Mouse (Mus musculus): ENCODE results near the gene Epb41. TPM values are rescaled to one million over a fixed set of nuclear protein-coding genes. Genes with fewer than 3 reads are reported as not detected.
A peak's percentile ranks its signal among the peaks of the same experiment; 100 is the strongest.

The Epb41 gene
- polyA plus RNA-seq, 1 experiment = 94.1 TPM

- WGBS = 90% methylated on average over 8 of the region's 8 CpGs
- no peak for TF ChIP-seq CTCF (IDR thresholded peaks at IDR 0.05; ENCODE audit: extremely low read depth, insufficient read depth, insufficient read length, insufficient replicate concordance)
- no peak overlapping the region for H3K4me3 ChIP-seq (ENCODE audit: extremely low read depth, insufficient read depth, insufficient read length)
- no peak overlapping the region for H3K27ac ChIP-seq (ENCODE audit: insufficient read depth, low read length)
- no peaks in the 10 kb centered on the region for H3K4me1 ChIP-seq (ENCODE audit: control insufficient read depth, insufficient read depth, insufficient read length)
- no peaks in the 10 kb centered on the region for H3K27me3 ChIP-seq (ENCODE audit: control insufficient read depth, insufficient read depth, low read length)
- H3K36me3 ChIP-seq (ENCODE audit: control insufficient read depth, insufficient read depth, low read length) = no peaks in the 10 kb centered on the region
- DNase-seq (ENCODE audit: low read depth in 1 of 2, low spot score in 2 of 2) = no peak
These were observed 12.8 kb downstream of the Epb41 start for GRCm38 (mm10) chr4:132062289-132062688.

- H3K27ac ChIP-seq (ENCODE audit: insufficient read depth, low read length) = peak overlapping the region; percentile 38; the same call in 1 of the 2 replicates
- H3K4me3 ChIP-seq (ENCODE audit: extremely low read depth, insufficient read depth, insufficient read length) = no peak overlapping the region
- H3K4me1 ChIP-seq (ENCODE audit: control insufficient read depth, insufficient read depth, insufficient read length) = no peaks in the 10 kb centered on the region
- 77% methylated on average over 17 of the region's 17 CpGs for WGBS
- no peaks in the 10 kb centered on the region for H3K27me3 ChIP-seq (ENCODE audit: control insufficient read depth, insufficient read depth, low read length)
- H3K36me3 ChIP-seq (ENCODE audit: control insufficient read depth, insufficient read depth, low read length) = no peaks in the 10 kb centered on the region
- TF ChIP-seq CTCF (IDR thresholded peaks at IDR 0.05; ENCODE audit: extremely low read depth, insufficient read depth, insufficient read length, insufficient replicate concordance) (no peak), POLR2A (IDR thresholded peaks at IDR 0.05; ENCODE audit: low read depth, low read length) (no peak)
- no peak for DNase-seq (ENCODE audit: low read depth in 1 of 2, low spot score in 2 of 2)
These were observed 14.9 kb downstream of the Epb41 start for GRCm38 (mm10) chr4:132060040-132060832.

GRCm38 (mm10) chr4:132059541-132059940 is 15.6 kb downstream of the Epb41 start:
- WGBS = 97% methylated on average over 2 of the region's 2 CpGs
- TF ChIP-seq POLR2A (IDR thresholded peaks at IDR 0.05; ENCODE audit: low read depth, low read length) = no peak
- no peak overlapping the region for H3K4me3 ChIP-seq (ENCODE audit: extremely low read depth, insufficient read depth, insufficient read length)
- H3K36me3 ChIP-seq (ENCODE audit: control insufficient read depth, insufficient read depth, low read length) = no peaks in the 10 kb centered on the region
- no peaks in the 10 kb centered on the region for H3K4me1 ChIP-seq (ENCODE audit: control insufficient read depth, insufficient read depth, insufficient read length)
- no peak for DNase-seq (ENCODE audit: low read depth in 1 of 2, low spot score in 2 of 2)
- H3K27me3 ChIP-seq (ENCODE audit: control insufficient read depth, insufficient read depth, low read length) = no peaks in the 10 kb centered on the region
- no peak overlapping the region for H3K27ac ChIP-seq (ENCODE audit: insufficient read depth, low read length)

- TF ChIP-seq POLR2A (IDR thresholded peaks at IDR 0.05; ENCODE audit: low read depth, low read length) = no peak
- no peak for TF ChIP-seq CTCF (IDR thresholded peaks at IDR 0.05; ENCODE audit: extremely low read depth, insufficient read depth, insufficient read length, insufficient replicate concordance)
- DNase-seq (ENCODE audit: low read depth in 1 of 2, low spot score in 2 of 2) = no peak
- Histone ChIP-seq H3K4me3 (ENCODE audit: extremely low read depth, insufficient read depth, insufficient read length) (no peak overlapping the region), H3K4me1 (ENCODE audit: control insufficient read depth, insufficient read depth, insufficient read length) (no peaks in the 10 kb centered on the region), H3K27me3 (ENCODE audit: control insufficient read depth, insufficient read depth, low read length) (no peaks in the 10 kb centered on the region), H3K27ac (ENCODE audit: insufficient read depth, low read length) (no peak overlapping the region), H3K36me3 (ENCODE audit: control insufficient read depth, insufficient read depth, low read length) (no peaks in the 10 kb centered on the region)
These were observed 17.8 kb downstream of the Epb41 start for GRCm38 (mm10) chr4:132057311-132057710.

- Histone ChIP-seq H3K4me3 (ENCODE audit: extremely low read depth, insufficient read depth, insufficient read length) (no peak overlapping the region), H3K27ac (ENCODE audit: insufficient read depth, low read length) (no peak overlapping the region), H3K36me3 (ENCODE audit: control insufficient read depth, insufficient read depth, low read length) (no peaks in the 10 kb centered on the region), H3K4me1 (ENCODE audit: control insufficient read depth, insufficient read depth, insufficient read length) (no peaks in the 10 kb centered on the region), H3K27me3 (ENCODE audit: control insufficient read depth, insufficient read depth, low read length) (no peaks in the 10 kb centered on the region)
- TF ChIP-seq CTCF (IDR thresholded peaks at IDR 0.05; ENCODE audit: extremely low read depth, insufficient read depth, insufficient read length, insufficient replicate concordance) (no peak), POLR2A (IDR thresholded peaks at IDR 0.05; ENCODE audit: low read depth, low read length) (no peak)
- no peak for DNase-seq (ENCODE audit: low read depth in 1 of 2, low spot score in 2 of 2)
- WGBS = 86% methylated on average over 10 of the region's 10 CpGs
These were observed 23.5 kb downstream of the Epb41 start for GRCm38 (mm10) chr4:132051321-132052275.

- H3K4me1 ChIP-seq (ENCODE audit: control insufficient read depth, insufficient read depth, insufficient read length) = no peaks in the 10 kb centered on the region
- TF ChIP-seq CTCF (IDR thresholded peaks at IDR 0.05; ENCODE audit: extremely low read depth, insufficient read depth, insufficient read length, insufficient replicate concordance) (no peak), POLR2A (IDR thresholded peaks at IDR 0.05; ENCODE audit: low read depth, low read length) (no peak)
- no peaks in the 10 kb centered on the region for H3K36me3 ChIP-seq (ENCODE audit: control insufficient read depth, insufficient read depth, low read length)
- H3K27ac ChIP-seq (ENCODE audit: insufficient read depth, low read length) = no peak overlapping the region
- H3K4me3 ChIP-seq (ENCODE audit: extremely low read depth, insufficient read depth, insufficient read length) = peak overlapping the region; percentile 68
- WGBS = 19% methylated on average over 14 of the region's 15 CpGs
- DNase-seq (ENCODE audit: low read depth in 1 of 2, low spot score in 2 of 2) = no peak
- H3K27me3 ChIP-seq (ENCODE audit: control insufficient read depth, insufficient read depth, low read length) = no peaks in the 10 kb centered on the region
These were observed 25.4 kb downstream of the Epb41 start for GRCm38 (mm10) chr4:132049549-132050200.
